Mouse (Mus musculus): Measurements from ENCODE around the gene Pfdn6. TPM values are rescaled to one million over a fixed set of nuclear protein-coding genes. Genes with fewer than 3 reads are reported as not detected.
"Not testable (repeated sequence)": the region's sequence is repeated elsewhere in the genome, so short reads cannot be mapped to it uniquely, and the experiment has no call there.

The Pfdn6 gene
- polyA plus RNA-seq, 1 experiment from 2014 or later: 145 TPM

DNA sequence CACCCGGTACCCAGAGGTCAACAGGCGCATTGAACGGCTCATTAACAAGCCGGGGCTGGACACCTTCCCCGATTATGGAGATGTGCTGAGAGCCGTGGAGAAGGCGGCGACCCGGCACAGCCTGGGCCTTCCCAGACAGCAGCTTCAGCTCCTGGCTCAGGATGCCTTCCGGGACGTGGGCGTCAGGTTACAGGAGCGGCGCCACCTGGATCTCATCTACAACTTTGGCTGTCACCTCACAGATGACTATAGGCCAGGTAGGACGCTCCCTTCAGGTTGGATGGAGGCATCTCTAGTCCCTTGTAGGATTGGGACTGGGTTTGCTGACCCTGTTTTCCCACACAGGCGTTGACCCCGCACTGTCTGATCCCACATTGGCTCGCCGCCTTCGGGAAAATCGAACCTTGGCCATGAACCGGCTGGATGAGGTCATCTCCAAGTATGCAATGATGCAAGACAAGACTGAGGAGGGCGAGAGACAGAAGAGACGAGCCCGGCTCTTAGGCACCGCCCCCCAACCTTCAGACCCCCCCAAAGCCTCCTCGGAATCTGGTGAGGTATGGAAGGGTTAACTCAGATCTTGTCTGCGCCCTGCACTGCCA lies 28.2 kb downstream of the Pfdn6 start:
- Histone ChIP-seq H3K27me3 (no peaks in the 10 kb centered on the region), H3K4me2 (replicated peaks) (no peak overlapping the region), H3K4me1 (peaks cover 45% of the 10 kb centered on the region), H3K9ac (no peak overlapping the region), H3K27ac (replicated peaks) (no peak overlapping the region), H3K9me3 (replicated peaks) (no peaks in the 10 kb centered on the region), H3K4me3 (replicated peaks) (no peak overlapping the region), H3K36me3 (peaks cover 41% of the 10 kb centered on the region)
- 84% methylated on average over 28 of the region's 28 CpGs for WGBS
- no peak for ATAC-seq (ENCODE audit: insufficient number of reproducible peaks, low FRiP score, low TSS enrichment, low read depth)

DNA sequence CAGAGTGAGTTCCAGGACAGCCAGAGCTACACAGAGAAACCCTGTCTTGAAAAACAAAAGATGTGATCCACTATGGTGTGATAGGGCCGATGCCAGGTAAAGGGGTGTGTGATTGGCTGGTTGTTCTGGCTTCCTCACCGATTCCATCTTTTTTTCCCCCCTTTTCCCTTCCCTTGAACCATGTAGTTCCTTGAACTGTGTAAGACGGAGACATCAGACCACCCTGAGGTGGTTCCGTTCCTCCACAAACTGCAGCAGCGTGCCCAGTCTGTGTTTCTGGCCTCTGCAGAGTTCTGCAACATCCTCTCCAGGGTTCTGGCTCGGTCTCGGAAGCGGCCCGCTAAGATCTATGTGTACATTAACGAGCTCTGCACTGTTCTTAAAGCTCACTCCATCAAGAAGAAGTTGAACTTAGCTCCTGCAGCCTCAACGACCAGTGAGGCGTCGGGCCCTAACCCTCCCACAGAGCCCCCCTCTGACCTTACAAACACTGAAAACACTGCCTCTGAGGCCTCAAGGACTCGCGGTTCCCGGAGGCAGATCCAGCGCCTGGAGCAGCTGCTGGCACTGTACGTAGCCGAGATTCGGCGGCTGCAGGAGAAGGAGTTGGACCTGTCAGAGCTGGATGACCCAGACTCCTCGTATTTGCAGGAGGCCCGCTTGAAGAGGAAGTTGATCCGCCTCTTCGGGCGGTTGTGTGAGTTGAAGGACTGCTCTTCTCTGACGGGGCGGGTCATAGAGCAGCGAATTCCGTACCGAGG lies 28.9 kb downstream of the Pfdn6 start:
- no peak overlapping the region for H3K4me2 ChIP-seq (replicated peaks)
- H3K9me3 ChIP-seq (replicated peaks): no peaks in the 10 kb centered on the region
- H3K36me3 ChIP-seq: peaks cover 41% of the 10 kb centered on the region
- H3K27me3 ChIP-seq: no peaks in the 10 kb centered on the region
- H3K4me3 ChIP-seq (replicated peaks): 0 out of 2 replicates have a peak overlapping the region, but pooled peaks have one; percentile 96
- ATAC-seq (ENCODE audit: insufficient number of reproducible peaks, low FRiP score, low TSS enrichment, low read depth): no peak
- no peak overlapping the region for H3K27ac ChIP-seq (replicated peaks)
- no peak overlapping the region for H3K9ac ChIP-seq
- H3K4me1 ChIP-seq: peaks cover 38% of the 10 kb centered on the region
- 91% methylated on average over 31 of the region's 31 CpGs for WGBS

DNA sequence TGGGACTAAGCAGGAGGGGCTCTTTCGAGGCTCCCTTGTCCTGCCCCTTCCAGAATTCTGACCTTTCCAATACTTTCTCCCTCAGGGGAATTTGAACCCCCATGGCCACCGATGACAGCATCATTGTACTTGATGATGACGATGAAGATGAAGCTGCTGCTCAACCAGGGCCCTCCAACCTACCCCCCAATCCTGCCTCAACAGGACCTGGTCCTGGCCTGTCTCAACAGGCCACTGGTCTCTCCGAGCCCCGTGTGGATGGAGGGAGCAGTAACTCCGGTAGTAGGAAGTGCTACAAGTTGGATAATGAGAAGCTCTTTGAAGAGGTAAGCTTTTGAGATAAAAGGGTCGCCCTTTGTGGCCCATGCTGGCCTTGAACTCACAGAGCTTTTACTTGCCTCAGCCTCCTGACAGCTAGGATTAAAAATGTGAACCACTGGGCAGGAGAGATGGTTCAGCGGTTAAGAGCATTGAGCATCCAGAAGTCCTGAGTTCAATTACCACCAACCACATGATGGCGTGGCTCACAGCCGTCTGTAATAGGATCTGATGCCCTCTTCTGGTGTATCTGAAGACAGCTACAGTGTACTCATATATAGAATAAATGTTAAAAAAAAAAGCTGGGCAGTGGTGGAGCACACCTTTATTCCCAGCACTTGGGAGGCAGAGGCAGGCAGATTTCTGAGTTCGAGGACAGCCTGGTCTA lies 29.6 kb downstream of the Pfdn6 start:
- Histone ChIP-seq H3K27me3 (no peaks in the 10 kb centered on the region), H3K4me1 (peaks cover 37% of the 10 kb centered on the region), H3K4me3 (replicated peaks) (peak overlapping the region; percentile 96), H3K27ac (replicated peaks) (peak overlapping the region; percentile 91), H3K9ac (peak overlapping the region; percentile 83), H3K9me3 (replicated peaks) (no peaks in the 10 kb centered on the region), H3K36me3 (peaks cover 41% of the 10 kb centered on the region), H3K4me2 (replicated peaks) (peak overlapping the region; percentile 88)
- 40% methylated on average over 11 of the region's 11 CpGs for WGBS
- ATAC-seq (ENCODE audit: insufficient number of reproducible peaks, low FRiP score, low TSS enrichment, low read depth): no peak

DNA sequence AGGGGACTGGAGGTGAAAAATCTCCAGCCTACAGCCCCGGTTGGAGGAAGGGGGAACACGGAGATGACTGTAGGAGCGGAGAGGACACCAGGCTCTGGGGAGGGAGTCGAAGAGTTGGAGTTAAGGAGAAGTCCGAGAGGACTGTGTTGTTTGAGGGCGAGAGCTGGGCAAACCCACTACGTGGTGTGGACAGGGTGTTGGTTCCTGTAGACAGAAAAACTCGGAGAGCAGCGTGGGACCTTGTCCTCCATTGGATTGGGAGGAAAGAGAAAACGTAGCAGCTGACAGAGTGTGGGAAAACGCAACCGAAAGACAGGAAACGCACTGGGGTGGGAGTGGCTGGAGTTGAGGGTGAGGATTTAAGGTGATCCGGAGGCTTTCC lies 30.3 kb downstream of the Pfdn6 start:
- H3K27me3 ChIP-seq: no peaks in the 10 kb centered on the region
- H3K27ac ChIP-seq (replicated peaks): peak overlapping the region; percentile 91
- no peak for ATAC-seq (ENCODE audit: insufficient number of reproducible peaks, low FRiP score, low TSS enrichment, low read depth)
- WGBS: 0% methylated on average over 14 of the region's 14 CpGs
- H3K9me3 ChIP-seq (replicated peaks): no peaks in the 10 kb centered on the region
- peak overlapping the region; percentile 83 for H3K9ac ChIP-seq
- peaks cover 31% of the 10 kb centered on the region for H3K4me1 ChIP-seq
- H3K4me3 ChIP-seq (replicated peaks): peak overlapping the region; percentile 96
- H3K4me2 ChIP-seq (replicated peaks): peak overlapping the region; percentile 88
- H3K36me3 ChIP-seq: peaks cover 37% of the 10 kb centered on the region

DNA sequence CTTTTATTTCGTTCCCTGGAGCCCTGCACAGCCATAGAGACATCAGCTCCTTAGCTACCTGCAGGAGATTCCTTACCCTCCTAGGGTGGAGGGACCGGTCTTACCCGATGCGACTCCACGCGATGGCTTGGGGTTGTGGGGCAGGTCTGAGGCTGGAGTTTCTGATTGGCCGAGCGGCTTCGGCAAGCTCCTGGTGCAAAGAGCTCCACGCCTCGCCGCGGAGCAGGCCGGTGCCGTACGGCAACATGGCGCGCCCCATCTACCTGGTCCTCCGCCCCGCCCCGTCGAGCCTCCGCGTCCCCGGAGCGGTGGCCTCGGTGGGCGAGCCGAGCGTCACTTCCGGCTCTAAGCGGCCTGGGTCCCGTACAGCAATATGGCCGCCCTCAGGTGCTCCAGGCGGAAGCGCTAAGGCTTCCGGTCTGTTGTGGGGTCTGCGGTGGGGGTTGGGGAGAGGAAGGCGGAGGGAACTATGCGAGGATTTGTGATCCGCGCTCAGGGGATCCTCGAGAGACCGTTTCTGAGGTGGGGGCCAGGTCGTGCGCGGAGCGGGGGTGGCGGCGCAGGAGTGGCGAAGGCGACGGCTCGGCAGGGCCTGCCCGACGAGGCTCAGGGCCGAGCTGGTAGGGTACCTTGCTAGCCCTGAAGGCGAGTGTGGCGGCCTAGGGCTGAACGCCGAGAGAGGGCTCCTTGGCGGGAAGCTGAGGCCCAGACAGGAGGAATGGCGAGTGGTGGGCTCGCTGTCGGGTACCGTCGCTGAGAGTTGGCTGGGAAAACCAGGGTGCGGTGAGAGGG lies 30.9 kb downstream of the Pfdn6 start, which contains the start of gene Daxx:
Gene Daxx, plus strand, starts transcription at position 338 of the 792 bp plus-strand sequence.
- H3K36me3 ChIP-seq: peaks cover 32% of the 10 kb centered on the region
- H3K9ac ChIP-seq: peak within 1 kb of the TSS; percentile 83
- peak within 1 kb of the TSS; percentile 93 for H3K27ac ChIP-seq (replicated peaks)
- H3K4me3 ChIP-seq (replicated peaks): peak within 1 kb of the TSS; percentile 96
- peaks cover 28% of the 10 kb centered on the region for H3K4me1 ChIP-seq
- no peaks in the 10 kb centered on the region for H3K27me3 ChIP-seq
- H3K4me2 ChIP-seq (replicated peaks): peak within 1 kb of the TSS; percentile 88
- ATAC-seq (ENCODE audit: insufficient number of reproducible peaks, low FRiP score, low TSS enrichment, low read depth): peak; percentile 97
- no peaks in the 10 kb centered on the region for H3K9me3 ChIP-seq (replicated peaks)
- WGBS: under 1% methylated on average over 68 of the region's 68 CpGs

DNA sequence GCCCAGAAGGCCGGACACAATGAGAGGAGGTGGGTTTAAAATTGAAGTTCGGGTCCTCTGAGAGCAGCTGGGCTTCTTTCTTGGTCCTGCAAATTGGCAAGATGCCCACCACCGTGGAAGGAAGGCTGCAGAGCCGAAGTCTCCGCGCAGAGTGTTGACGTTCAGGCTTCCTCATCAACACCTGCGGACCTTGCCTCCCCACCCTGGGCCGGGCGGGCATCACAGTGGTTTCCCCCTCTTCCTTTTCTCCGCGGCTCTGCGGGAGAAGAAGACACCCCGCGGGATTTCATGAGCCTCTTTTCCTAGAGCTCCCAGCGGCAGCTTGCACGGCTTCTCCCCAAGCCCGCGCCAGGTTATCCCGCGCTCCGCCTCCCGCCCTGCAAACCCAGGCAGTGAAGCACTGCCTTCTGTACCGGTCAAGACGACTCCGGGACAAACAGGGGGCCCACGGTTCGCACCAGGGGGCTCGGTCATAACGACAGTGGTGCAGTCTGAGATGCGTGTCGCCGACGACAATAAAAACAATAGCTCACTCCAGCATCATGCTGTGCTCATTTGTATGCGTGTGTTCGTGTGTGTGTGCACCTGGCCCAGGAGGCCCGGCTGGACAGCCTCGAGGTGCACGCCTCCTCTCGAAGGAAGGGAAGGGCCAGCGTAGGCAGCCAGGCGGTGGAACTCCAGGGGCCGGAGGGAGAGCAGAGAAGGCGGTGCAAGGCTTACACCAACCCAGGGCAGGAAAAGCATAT lies 31.6 kb downstream of the Pfdn6 start:
- peaks cover 25% of the 10 kb centered on the region for H3K36me3 ChIP-seq
- H3K9me3 ChIP-seq (replicated peaks): no peaks in the 10 kb centered on the region
- under 1% methylated on average over 44 of the region's 44 CpGs for WGBS
- peaks cover 28% of the 10 kb centered on the region for H3K4me1 ChIP-seq
- H3K4me3 ChIP-seq (replicated peaks): peak overlapping the region; percentile 96
- H3K4me2 ChIP-seq (replicated peaks): peak overlapping the region; percentile 88
- H3K9ac ChIP-seq: peak overlapping the region; percentile 57
- H3K27me3 ChIP-seq: no peaks in the 10 kb centered on the region
- peak overlapping the region; percentile 93 for H3K27ac ChIP-seq (replicated peaks)
- ATAC-seq (ENCODE audit: insufficient number of reproducible peaks, low FRiP score, low TSS enrichment, low read depth): peak; percentile 47

DNA sequence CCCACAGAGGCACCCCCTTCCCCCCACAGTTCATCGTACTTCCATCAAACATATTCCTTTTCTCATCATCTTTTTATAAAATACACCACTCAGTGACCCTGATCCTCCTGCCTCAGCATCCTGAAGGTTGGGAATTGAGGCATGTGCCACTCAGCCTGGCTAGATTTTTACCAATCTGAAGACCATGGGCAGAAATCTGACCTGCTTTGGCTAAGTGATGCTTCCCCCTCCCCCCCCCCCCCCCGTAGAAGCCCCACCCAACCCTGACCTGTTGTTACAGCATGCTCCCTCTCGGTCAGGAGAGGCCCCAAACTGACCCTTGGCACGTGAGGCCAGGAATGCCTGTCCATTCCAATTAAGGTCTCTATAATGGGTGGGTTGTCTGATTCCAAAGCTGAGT lies 35.3 kb downstream of the Pfdn6 start, which contains the start of gene Platr17:
Gene Platr17, plus strand, starts transcription at position 301 of the 400 bp plus-strand sequence.
- H3K9ac ChIP-seq; H3K4me2 ChIP-seq (replicated peaks); H3K4me1 ChIP-seq; H3K27ac ChIP-seq (replicated peaks); H3K9me3 ChIP-seq (replicated peaks); H3K27me3 ChIP-seq; H3K4me3 ChIP-seq (replicated peaks); ATAC-seq (ENCODE audit: insufficient number of reproducible peaks, low FRiP score, low TSS enrichment, low read depth); H3K36me3 ChIP-seq: not testable (repeated sequence)
- WGBS: 26% methylated on average over 3 of the region's 4 CpGs

DNA sequence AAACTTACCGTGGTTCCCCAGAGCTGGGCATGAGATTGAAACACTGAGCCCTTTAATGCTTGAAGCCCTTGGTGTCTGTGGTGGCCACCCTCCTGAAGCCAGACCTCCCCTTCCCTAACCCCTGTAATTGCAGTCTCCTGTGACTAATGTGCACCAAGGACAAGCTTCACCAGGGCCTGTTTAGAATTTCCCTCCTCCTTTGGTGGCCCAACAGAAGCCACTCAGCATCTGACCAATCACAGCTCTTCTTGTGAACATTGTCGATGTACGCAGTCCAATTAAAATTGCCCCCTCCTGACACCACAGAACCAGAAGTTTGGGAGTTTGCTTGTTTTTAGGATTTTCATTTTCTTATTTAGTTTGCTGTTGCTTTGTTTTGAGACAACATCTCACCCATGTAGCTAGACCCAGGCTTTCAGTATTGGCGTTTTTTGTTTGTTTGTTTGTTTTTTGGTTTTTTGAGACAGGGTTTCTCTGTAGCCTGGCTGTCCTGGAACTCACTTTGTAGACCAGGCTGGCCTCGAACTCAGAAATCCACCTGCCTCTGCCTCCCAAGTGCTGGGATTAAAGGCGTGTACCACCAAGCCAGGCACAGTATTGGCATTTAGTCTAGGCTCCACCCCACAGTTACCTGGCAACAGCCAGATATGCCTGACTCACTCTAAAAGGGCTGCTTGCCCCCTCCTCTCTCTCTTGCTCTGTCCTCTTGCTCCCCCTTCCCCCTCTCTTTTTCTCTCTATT lies 36.1 kb downstream of the Pfdn6 start:
- ATAC-seq (ENCODE audit: insufficient number of reproducible peaks, low FRiP score, low TSS enrichment, low read depth): not testable (repeated sequence)
- 59% methylated on average over 6 of the region's 6 CpGs for WGBS

DNA sequence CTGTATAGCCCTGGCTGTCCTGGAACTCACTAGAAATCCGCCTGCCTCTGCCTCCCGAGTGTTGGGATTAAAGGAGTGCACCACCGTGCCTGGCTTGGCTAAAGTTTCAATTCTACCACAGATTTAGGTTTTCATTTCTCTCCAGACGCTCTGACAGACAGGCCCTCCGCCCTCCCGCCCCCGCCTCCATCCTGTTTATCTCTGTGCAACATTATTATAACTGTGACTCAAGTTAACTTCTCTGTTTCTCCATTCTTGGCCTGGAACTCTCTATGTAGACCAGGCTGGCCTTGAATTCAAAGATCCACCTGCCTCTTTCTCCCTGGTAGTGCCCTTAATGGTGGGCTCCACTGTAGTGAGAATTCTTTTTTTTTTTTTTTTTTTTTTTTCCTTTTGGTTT lies 37.7 kb downstream of the Pfdn6 start:
- no peaks in the 10 kb centered on the region for H3K9me3 ChIP-seq (replicated peaks)
- H3K36me3 ChIP-seq: no peaks in the 10 kb centered on the region
- no peak for ATAC-seq (ENCODE audit: insufficient number of reproducible peaks, low FRiP score, low TSS enrichment, low read depth)
- H3K4me3 ChIP-seq (replicated peaks): no peak overlapping the region
- no peak overlapping the region for H3K27ac ChIP-seq (replicated peaks)
- H3K27me3 ChIP-seq: no peaks in the 10 kb centered on the region
- no peak overlapping the region for H3K4me2 ChIP-seq (replicated peaks)
- H3K9ac ChIP-seq: no peak overlapping the region
- H3K4me1 ChIP-seq: no peaks in the 10 kb centered on the region
- WGBS: 80% methylated on average over 7 of the region's 7 CpGs

More for the DNA sequence above, 36.1 kb downstream of the Pfdn6 start:
- not testable (repeated sequence) for H3K4me1 ChIP-seq; H3K9ac ChIP-seq; H3K4me2 ChIP-seq (replicated peaks); H3K27ac ChIP-seq (replicated peaks); H3K36me3 ChIP-seq; H3K9me3 ChIP-seq (replicated peaks); H3K27me3 ChIP-seq; H3K4me3 ChIP-seq (replicated peaks)

DNA sequence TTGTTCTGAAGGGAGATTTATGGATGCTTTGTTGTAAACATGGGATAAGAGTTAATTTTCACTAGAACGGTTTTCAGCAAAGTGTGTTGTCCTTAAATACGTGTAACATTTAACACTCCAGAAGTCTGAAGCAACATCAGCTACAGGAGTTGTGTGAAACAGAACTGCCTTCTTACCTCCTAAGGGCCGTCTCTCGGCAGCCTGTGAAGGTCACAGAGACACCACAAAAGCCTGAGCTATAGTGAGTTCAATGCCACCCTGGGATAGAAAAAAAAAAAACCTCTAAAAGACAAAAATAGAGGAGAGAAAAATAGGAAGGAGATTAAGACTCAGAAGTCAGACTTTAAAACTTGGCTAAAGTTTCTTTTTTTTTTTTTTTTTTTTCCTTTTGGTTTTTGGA lies 38.1 kb downstream of the Pfdn6 start:
- no peaks in the 10 kb centered on the region for H3K36me3 ChIP-seq
- H3K9ac ChIP-seq: no peak overlapping the region
- no peak overlapping the region for H3K27ac ChIP-seq (replicated peaks)
- no peak for ATAC-seq (ENCODE audit: insufficient number of reproducible peaks, low FRiP score, low TSS enrichment, low read depth)
- no peaks in the 10 kb centered on the region for H3K4me1 ChIP-seq
- H3K9me3 ChIP-seq (replicated peaks): no peaks in the 10 kb centered on the region
- H3K4me2 ChIP-seq (replicated peaks): no peak overlapping the region
- WGBS: 74% methylated on average over 4 of the region's 4 CpGs
- no peak overlapping the region for H3K4me3 ChIP-seq (replicated peaks)
- no peaks in the 10 kb centered on the region for H3K27me3 ChIP-seq
